Mouse (Mus musculus): Measurements from ENCODE around the gene Dedd2. TPM values are rescaled to one million over a fixed set of nuclear protein-coding genes. Genes with fewer than 3 reads are reported as not detected.

The Dedd2 gene
- total RNA-seq, 1 experiment from 2014 or later: 24.9 TPM

DNA sequence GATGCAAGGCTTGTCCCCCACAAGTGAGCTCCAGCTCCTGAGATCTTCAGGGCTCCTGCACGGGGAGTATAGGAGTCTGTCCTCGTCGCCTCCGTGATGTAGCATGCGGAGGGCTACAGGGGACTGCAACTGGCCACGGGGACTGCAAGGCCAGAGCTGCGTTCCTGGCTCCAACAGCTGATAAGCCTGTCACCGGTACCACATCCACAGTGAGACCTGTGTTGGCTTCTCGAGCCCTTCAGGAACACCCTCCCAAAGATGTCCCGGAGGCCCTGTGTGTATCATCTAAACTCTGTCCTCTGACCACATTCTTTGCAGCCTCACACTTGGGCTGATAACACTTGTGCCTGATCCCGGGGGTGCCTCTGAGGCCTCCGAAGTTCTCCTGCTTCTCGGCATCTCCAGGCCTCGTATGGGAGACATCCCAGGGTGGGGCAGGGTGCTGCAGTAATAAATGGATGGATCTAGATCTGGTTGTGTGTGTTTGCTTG lies 64.2 kb downstream of the Dedd2 start:
- ATAC-seq (replicated peaks in 1 of 2; ENCODE audit: insufficient read depth in 1 of 2, low FRiP score in 2 of 2, low TSS enrichment in 1 of 2, low read depth in 1 of 2, poor library complexity in 2 of 2, severe bottlenecking in 2 of 2): no peak; a peak in 1 of 4 replicates

DNA sequence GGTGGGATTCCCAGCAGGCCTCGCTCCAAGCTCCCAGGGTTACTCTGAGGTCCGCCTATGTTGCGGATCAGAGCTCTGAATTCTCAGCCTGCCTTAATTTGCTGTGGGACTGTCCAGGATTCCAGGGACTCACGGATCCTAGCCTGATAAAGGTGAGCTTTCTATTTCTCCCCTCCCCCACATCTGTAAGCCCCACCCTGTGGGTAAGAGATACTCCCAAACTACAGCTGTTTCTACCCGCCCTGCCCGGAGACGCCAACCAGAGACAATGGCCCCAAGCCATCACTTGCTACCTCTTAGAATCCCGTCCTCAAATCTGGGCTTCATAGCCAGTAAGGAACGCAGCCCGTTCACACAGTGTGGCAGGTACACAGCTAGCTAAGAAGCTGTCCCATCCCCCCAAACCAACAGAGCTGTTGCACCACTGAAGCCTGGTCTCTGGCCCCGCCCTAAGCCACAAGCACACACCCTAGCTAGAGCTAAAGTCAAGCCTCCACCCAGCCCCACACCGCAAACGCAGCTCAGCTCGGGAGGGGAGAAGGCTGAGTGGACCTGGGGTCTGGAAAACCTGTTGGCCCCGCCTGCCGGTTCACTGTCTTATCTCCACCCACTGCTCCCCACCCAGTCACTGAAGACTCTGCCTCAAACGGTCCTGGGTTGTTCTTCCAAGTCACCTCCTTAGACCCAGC lies 64.8 kb downstream of the Dedd2 start:
- ATAC-seq (replicated peaks in 1 of 2; ENCODE audit: insufficient read depth in 1 of 2, low FRiP score in 2 of 2, low TSS enrichment in 1 of 2, low read depth in 1 of 2, poor library complexity in 2 of 2, severe bottlenecking in 2 of 2): peak; percentile 92

DNA sequence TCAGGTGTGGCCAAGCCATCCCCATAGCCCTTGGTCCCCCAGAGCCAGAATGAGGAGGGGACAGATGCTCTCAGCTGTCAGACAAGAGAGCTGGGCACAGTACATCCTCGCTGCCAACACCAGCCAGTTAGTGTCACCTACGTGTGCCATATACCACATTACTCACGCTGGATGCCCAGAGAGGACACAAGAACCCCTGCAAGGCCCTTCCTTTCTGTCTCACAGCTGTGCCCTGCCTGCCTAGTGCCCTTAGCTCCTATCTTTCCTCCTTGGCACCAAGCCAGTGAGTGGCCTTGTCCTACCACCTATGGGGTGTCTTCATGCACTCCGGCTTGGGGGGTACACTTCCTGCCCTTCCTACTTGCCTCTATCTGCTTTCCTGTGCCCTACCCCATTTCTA lies 65.8 kb downstream of the Dedd2 start:
- ATAC-seq (replicated peaks in 1 of 2; ENCODE audit: insufficient read depth in 1 of 2, low FRiP score in 2 of 2, low TSS enrichment in 1 of 2, low read depth in 1 of 2, poor library complexity in 2 of 2, severe bottlenecking in 2 of 2): no peak

DNA sequence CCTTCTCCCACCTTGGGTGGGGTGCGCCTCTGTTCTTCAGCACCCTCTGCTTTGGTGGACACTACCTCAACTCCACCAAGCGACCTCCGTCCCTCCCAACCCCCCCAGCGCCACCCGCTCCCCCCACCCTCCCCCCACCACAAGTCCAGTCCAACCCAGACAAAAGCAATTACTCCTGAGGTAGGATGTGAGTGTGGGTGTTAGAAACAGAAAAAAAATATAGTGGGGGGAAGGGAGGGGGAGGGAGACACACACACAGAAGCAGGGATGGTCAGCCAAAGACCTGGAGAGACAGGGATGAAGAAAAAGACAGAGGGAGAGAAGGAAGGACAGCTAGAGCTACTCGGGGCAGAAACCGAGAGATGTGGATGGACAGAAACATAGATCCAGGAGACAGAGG lies 66.6 kb downstream of the Dedd2 start:
- no peak for ATAC-seq (replicated peaks in 1 of 2; ENCODE audit: insufficient read depth in 1 of 2, low FRiP score in 2 of 2, low TSS enrichment in 1 of 2, low read depth in 1 of 2, poor library complexity in 2 of 2, severe bottlenecking in 2 of 2)

DNA sequence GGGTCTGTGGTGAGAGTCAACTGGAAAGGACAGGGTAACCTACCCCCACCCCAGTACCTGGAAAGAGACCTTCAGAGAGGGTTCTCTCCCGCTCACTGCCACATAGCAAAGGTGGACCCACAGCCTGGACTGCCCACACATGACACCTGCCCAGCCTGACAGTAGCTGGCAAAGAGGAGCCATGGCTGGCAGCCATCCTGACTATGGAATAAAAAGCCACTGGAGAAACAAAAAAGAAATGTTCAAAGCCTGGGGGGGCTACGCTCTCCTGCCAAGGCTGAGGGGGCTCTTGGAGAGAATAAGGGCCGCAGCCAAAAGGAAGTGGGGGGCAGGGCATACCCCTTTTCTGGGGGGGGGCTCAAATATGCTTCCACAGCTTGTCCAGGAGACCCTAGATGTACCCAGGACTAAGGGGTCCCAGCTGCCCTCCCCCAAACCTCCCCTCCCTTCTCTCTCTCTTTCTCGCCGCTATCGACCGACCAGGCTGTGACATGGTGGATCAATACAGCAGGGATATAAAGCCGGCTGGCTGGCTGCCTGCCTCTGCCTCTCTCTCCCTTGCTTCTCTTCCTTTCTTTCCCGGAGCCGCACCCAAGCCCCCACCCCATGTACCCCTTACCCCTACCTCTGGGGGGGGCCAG lies 68.4 kb downstream of the Dedd2 start:
- ATAC-seq (replicated peaks in 1 of 2; ENCODE audit: insufficient read depth in 1 of 2, low FRiP score in 2 of 2, low TSS enrichment in 1 of 2, low read depth in 1 of 2, poor library complexity in 2 of 2, severe bottlenecking in 2 of 2): no peak

DNA sequence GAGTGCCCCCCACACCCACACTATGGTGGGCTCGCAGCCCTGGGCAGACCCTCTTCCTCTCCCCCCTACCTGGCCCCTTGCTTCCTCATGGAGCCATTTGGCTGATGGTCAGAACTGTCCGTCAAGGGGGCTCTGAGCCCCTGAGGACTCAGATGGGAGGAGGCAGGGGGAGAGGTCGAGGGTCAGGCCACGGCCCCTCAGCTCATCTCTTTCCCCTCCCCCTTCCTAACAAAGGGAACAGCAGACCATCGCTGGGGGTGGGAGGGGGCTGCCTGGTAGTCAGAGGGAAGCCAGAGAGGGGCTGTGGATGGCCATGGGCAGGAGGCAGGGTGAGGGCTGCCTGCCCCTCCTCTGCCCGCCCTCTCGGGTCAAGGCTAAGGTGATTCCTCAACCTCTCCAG lies 69.4 kb downstream of the Dedd2 start:
- ATAC-seq (replicated peaks in 1 of 2; ENCODE audit: insufficient read depth in 1 of 2, low FRiP score in 2 of 2, low TSS enrichment in 1 of 2, low read depth in 1 of 2, poor library complexity in 2 of 2, severe bottlenecking in 2 of 2): no peak

DNA sequence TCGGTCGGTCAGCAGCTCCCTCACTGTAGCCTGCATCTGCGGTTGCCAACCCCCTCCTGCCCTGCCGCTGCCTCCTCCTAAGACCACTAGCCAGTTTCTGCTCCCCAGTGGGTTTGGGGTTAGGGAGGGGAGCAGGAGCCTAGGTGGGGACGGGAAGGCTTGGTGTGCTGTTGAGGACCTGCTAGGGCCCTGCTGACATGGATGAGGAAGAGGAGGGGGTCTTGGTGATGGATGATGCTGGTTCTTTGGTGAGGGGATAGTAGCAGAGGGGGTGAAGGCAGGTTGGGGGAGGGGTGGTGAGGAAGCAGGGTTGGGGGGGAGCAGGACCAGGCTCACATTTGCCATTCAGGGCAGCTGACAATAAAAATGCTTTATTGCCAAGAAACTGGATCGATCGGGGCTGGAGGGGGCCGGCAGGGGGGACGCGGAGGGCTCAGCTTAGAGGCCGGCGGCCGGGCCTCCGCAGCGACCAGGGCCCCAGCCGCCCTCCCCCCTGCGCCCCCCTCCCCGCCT lies 70.2 kb downstream of the Dedd2 start:
- no peak for ATAC-seq (replicated peaks in 1 of 2; ENCODE audit: insufficient read depth in 1 of 2, low FRiP score in 2 of 2, low TSS enrichment in 1 of 2, low read depth in 1 of 2, poor library complexity in 2 of 2, severe bottlenecking in 2 of 2)

Other genes with a start within 250 kb of the Dedd2 start
- 77.1 and 120 TPM in 2 replicates for gene Rabac1, start 247.9 kb downstream of the Dedd2 start, total RNA-seq (2017)
- 7.7 and 9.9 TPM in 2 replicates for gene Atp1a3, start 214.7 kb downstream of the Dedd2 start, total RNA-seq (2017)
- 11.4 and 36.2 TPM in 2 replicates for gene Grik5, start 148.3 kb downstream of the Dedd2 start, total RNA-seq (2017)
- gene Zfp574, start 148.0 kb downstream of the Dedd2 start, total RNA-seq (2017): 6.3 and 6.6 TPM in 2 replicates
- gene Pou2f2, start 40.9 kb downstream of the Dedd2 start, total RNA-seq (2017): 3.5 and 7.6 TPM in 2 replicates
- gene Zfp526, start 810 bp upstream of the Dedd2 start, total RNA-seq (2017): 5.3 and 8.0 TPM in 2 replicates
- gene Gsk3a, start 17.2 kb upstream of the Dedd2 start, total RNA-seq (2017): 47.0 and 66.5 TPM in 2 replicates
- gene Erf, start 30.1 kb upstream of the Dedd2 start, total RNA-seq (2017): 14.1 and 17.3 TPM in 2 replicates
- gene Cic, start 47.1 kb upstream of the Dedd2 start, total RNA-seq (2017): 39.1 and 39.4 TPM in 2 replicates
- 20.8 and 37.0 TPM in 2 replicates for gene Pafah1b3, start 77.4 kb upstream of the Dedd2 start, total RNA-seq (2017)
- gene Prr19, start 80.8 kb upstream of the Dedd2 start, total RNA-seq (2017): not detected in 2 replicates
- gene Tmem145, start 85.5 kb upstream of the Dedd2 start, total RNA-seq (2017): not detected in 2 replicates
- gene Megf8, start 96.5 kb upstream of the Dedd2 start, total RNA-seq (2017): 4.8 and 5.3 TPM in 2 replicates
- not detected in 2 replicates for gene Cnfn, start 149.1 kb upstream of the Dedd2 start, total RNA-seq (2017)
- 13.6 and 18.7 TPM in 2 replicates for gene Lipe, start 178.1 kb upstream of the Dedd2 start, total RNA-seq (2017)
- not detected in 2 replicates for gene Cxcl17, start 192.3 kb upstream of the Dedd2 start, total RNA-seq (2017)